Mouse (Mus musculus): ENCODE measurements around the gene Olfr1423.
"Not testable (repeated sequence)": the region's sequence is repeated elsewhere in the genome, so short reads cannot be mapped to it uniquely, and the experiment has no call there.

Olfr1423 gene

DNA sequence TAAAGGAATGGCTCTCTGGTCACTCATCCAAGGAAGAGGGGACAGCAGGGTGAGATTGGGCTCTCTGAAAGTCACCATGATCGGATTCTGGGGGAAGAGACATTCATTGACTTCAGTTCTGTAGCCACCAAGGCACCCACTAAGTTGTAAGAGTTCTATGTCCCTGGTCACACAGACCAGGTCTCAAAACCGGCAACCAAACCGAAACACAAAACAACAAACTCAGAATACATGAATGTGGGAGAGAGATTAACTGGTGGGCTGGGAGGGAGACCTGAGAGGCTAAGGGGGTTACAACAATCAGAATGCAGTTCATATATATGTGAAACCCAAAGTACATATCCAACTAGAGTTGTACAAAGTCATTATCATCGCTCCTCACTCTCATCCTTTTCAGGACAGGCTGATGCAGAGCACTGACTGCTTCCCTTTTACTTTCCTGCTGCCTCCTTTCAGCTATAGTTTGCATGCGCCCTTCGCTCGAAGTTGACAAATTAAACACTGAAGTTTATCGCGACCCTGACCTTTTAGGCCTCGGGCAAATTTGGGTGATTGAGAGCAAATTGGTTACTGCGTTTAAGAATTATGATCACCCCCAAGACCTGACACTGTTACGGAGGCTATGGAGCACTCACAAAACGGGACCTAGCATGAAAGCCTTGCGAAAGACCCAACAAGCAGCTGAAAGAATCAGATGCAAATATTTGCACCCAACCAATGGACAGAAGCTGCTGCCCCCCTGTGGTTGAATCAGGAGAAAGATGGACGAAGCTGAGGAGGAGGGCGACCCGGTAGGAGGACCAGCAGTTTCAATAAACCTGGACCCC, 33.8 kb downstream of the Olfr1423 start:
- DNase-seq (ENCODE audit: low spot score): peak; percentile 60

- DNase-seq (ENCODE audit: low spot score): peak; percentile 36
Measured at GRCm38 (mm10) chr19:12006361-12006947, 34.7 kb downstream of the Olfr1423 start.

- DNase-seq (ENCODE audit: low spot score): peak; percentile 89
Measured at GRCm38 (mm10) chr19:12005376-12006360, 35.4 kb downstream of the Olfr1423 start.

DNA sequence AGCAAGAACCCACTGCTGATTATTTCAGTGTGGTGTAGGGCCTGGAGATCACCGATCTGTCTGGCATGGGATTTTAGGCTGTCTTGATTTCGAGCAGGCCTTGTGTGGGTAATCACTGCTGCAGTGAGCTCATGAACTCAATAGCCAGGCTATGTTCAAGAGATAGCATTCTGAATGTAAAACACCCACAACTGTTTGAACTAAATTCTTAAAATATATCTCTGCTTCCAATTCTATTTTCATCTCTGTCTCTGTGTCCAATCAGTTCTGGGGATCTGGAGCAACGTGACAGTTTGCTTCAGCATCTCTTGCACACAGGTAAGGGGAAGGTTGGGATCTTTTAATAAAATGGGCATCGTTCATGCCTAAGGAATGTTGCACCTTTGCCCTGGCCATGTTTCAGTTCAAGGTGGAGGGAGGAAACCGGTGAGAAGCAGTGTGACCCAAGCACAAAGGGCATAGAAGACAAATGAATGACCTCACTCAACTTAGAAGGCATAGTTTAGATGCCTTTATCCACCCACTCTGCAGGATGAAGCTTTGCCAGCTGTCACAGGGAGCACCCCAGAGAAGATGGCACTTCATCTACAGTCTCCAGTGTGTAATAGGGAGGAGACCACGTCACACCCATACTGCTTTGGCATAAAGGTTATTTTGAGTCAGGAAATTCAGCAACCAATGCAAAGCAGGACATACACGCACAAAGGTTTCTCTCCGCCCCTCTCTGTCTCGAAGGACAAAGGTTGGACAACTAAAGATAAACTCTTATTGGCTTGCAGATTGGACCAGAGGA, 36.7 kb downstream of the Olfr1423 start:
- DNase-seq (ENCODE audit: low spot score): no peak

- DNase-seq (ENCODE audit: low spot score): no peak
Measured at GRCm38 (mm10) chr19:12003568-12003967, 37.5 kb downstream of the Olfr1423 start.

DNA sequence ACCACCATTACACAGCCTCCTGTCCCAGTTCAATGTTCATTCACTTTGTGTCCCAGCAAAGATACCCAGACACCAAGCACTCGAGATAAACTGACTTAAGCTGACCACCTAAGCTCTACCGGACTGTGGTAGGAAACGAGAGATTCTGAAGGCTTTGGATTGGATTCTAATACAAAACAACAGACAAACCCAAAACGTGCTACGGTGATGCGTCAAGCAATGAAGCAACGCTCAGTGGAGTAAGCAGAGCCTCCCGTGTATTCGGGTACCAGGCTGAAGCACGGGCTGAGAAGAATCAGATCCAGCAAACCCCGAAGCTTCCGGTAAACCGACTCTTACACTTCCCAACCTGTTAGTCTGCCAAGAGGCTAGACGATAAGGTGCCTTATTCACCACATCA, 38.3 kb downstream of the Olfr1423 start:
- no peak for DNase-seq (ENCODE audit: low spot score)

DNA sequence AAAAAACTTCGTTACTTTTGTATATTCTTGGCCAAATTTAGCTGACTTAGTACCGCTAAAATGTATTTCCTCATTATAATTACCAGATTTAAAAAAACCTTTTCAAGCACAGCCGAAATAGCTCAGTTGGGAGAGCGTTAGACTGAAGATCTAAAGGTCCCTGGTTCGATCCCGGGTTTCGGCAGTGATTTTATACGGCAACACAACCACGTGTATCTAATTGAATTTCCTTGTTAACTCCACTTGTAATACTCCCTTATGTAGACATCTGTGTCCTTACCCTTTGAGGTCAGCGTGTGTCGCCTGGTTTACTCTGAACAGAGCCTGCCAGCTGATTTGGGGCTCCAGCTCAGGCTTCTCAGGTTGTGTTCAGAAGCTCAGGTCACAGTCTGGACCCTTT, 39.0 kb downstream of the Olfr1423 start:
- DNase-seq (ENCODE audit: low spot score): peak; percentile 67

DNA sequence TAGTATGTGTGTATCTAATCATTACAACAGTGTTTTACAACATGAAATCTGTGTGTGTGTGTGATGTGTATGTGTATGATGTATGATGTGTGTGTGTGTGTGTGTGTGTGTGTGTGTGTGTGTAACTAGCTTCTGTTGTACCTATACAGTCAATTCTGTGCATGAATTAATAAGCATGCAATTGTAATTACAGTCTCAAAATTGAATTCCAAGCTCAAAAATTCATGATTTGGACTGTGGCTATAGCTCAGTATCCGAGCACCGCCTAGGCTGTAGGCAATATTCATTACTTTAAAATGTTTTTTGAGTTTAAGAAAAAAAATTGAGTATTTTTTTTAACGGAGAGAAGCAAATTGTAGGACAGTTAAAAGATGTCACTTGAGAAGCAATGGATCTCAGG, 39.4 kb downstream of the Olfr1423 start:
- DNase-seq (ENCODE audit: low spot score): no peak

DNA sequence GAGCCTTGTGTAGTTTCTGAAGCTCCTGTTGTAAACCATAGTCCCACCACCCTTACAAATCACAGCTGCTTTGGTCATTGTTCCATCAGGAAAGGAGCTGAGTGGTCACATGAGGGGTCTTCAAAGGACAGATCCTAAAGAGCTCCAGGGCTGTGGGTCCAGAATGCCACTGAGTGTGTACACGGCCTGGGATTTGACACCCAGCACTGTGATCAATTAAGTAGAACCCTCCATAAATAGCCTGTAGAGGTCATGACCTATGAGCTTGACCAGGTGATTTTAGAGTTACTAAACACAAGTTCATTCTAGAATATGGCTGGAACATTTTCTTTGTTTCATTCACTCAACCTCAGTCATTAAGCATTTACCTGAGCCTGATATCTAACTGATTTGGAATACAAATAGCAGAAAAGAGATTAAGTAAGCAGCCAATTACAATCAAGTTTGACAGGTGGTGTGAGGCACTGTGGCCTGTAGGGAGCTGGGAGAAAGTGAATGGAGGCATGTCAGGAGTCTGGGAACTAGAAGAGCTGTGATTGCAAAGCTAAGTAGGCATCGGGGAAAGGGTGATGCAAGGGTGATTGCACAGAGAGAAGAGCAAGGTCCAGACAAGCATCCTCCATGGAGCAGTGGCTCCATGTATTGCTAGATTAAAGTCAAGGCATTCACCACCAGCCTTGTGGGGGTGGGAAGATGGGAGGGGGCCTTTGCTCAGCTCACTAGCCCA, 45.2 kb downstream of the Olfr1423 start:
- DNase-seq (ENCODE audit: low spot score): no peak

- no peak for DNase-seq (ENCODE audit: low spot score)
Measured at GRCm38 (mm10) chr19:11994703-11995431, 46.2 kb downstream of the Olfr1423 start.

DNA sequence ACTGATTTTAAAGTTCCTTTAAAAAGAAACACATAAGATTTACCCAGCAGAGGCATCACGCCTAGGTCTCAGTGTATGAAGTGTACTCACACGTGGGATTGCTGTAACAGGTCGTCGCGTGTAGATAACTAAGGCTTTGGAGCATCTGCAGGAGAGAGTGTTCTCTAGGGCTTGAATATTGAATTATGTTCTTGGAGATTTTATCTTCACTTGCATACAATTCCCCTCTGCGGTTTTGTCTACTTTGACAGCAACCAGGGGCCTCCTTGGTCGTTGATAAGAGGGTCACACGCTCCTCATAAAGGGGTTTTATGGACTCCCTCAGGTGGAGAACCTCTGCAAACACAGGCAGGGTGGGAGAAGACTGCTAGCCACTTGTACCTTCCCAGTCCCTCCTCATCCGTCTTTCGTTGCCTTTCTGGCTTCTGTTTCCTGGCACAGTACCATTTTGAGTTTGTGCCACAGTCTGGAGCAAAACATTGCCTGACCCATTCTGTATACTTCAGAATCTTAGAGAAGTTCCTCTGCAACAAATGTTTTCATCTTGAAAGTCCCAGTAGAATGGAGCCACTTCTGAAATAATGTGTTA, 48.6 kb downstream of the Olfr1423 start:
- DNase-seq (ENCODE audit: low spot score): no peak

- no peak for DNase-seq (ENCODE audit: low spot score)
Measured at GRCm38 (mm10) chr19:11992034-11992433, 49.1 kb downstream of the Olfr1423 start.

DNA sequence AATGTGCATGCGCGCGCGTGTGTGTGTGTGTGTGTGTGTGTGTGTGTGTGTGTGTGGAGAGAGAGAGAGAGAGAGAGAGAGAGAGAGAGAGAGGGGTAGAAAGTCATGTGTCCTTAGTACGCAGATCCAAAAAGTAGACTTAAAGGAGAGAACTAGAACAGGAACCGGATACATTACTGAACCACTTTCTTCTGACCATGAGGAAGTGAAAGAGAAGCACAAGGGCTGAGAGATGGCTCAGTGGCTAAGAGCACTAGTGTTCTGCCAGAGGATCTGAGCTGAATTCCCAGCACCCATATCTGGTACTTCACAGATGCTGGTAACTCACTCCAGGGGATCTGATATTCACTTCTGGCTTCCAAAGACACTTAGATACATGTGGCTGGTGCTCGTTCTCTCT, 51.8 kb downstream of the Olfr1423 start:
- DNase-seq (ENCODE audit: low spot score): no peak

- no peak for DNase-seq (ENCODE audit: low spot score)
Measured at GRCm38 (mm10) chr19:11987841-11988240, 53.3 kb downstream of the Olfr1423 start.

DNA sequence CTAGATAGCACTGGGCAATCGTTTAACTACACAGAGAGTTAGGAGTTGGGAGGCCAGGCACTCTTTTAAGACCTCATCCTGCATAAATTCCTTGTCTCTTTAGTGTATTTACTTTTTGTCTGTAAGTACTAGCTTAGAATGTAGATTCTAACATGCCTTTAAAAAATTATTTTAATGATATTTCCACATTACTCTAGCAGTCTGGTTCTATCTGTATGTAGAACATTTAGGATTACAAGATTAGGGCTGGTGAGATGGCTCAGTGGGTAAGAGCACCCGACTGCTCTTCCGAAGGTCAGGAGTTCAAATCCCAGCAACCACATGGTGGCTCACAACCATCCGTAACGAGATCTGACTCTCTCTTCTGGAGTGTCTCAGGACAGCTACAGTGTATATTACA, 56.5 kb downstream of the Olfr1423 start:
- DNase-seq (ENCODE audit: low spot score): not testable (repeated sequence)

Data from layer of hippocampus, adult 11-12 months (tissue).